Mouse (Mus musculus): ENCODE results near the gene Ube4a. TPM values are rescaled to one million over a fixed set of nuclear protein-coding genes. Genes with fewer than 3 reads are reported as not detected.

The Ube4a gene
- polyA plus RNA-seq, 1 experiment from 2014 or later, result 18.6 TPM

- Histone ChIP-seq H3K9ac (ENCODE audit: low read depth, low read length) (0 out of 2 replicates have a peak overlapping the region, but pooled peaks have one; percentile 8), H3K9me3 (replicated peaks; ENCODE audit: low read length) (no peaks in the 10 kb centered on the region), H3K27me3 (ENCODE audit: insufficient read depth, low read length) (no peaks in the 10 kb centered on the region), H3K4me1 (replicated peaks; ENCODE audit: insufficient read depth, low read length) (peaks cover 6% of the 10 kb centered on the region), H3K4me2 (ENCODE audit: low read length) (peak overlapping the region; percentile 91), H3K36me3 (ENCODE audit: insufficient read depth, low read length) (no peaks in the 10 kb centered on the region), H3K4me3 (replicated peaks; ENCODE audit: low read depth, low read length) (peak overlapping the region; percentile 85), H3K27ac (no peak overlapping the region)
- DNase-seq (ENCODE audit: low spot score) (peak; percentile 58), ATAC-seq (replicated peaks; ENCODE audit: low FRiP score, low read depth) (peak; percentile 2; the same call in 1 of the 2 replicates)
- WGBS, result under 1% methylated on average over 21 of the region's 21 CpGs
- no peak; the same call in 1 of the 2 replicates for TF ChIP-seq CTCF (IDR thresholded peaks at IDR 0.05; ENCODE audit: low read depth)
Observed at GRCm38 (mm10) chr9:44882981-44883569, 82.3 kb downstream of the Ube4a start.

DNA sequence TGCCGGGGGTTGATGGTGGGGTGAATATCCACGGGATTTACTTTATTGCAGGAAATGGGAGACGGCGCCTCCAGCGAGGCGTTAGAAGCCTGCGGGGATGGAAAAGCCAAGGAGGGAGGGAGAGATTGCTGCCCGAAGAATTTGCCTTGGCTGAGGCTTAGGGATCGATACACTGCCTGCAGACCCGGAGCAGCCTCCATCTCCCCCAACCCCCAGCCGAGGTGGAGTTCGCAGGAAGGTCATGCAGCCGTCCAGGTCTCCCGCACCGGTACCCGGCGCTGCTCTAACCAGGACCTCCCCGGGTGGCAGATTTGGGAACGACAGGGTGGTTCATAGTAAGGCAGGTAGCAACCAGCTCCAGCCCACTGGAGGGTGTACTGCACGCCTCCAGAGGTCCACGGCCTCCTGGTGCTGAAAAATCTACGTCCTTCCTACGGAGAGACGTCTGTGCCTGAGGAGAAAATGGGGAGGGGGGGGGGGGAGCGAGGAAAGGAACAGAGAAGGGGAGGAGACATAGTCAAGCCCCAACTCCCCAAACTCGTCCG lies 82.9 kb downstream of the Ube4a start:
- DNase-seq (ENCODE audit: low spot score) (peak; percentile 78), ATAC-seq (replicated peaks; ENCODE audit: low FRiP score, low read depth) (peak; percentile 66)
- 1% methylated on average over 26 of the region's 27 CpGs for WGBS
- Histone ChIP-seq H3K4me1 (replicated peaks; ENCODE audit: insufficient read depth, low read length) (peaks cover 6% of the 10 kb centered on the region), H3K9me3 (replicated peaks; ENCODE audit: low read length) (no peaks in the 10 kb centered on the region), H3K36me3 (ENCODE audit: insufficient read depth, low read length) (no peaks in the 10 kb centered on the region), H3K27me3 (ENCODE audit: insufficient read depth, low read length) (no peaks in the 10 kb centered on the region), H3K4me2 (ENCODE audit: low read length) (peak overlapping the region; percentile 91), H3K4me3 (replicated peaks; ENCODE audit: low read depth, low read length) (peak overlapping the region; percentile 85), H3K27ac (peak overlapping the region; percentile 94), H3K9ac (ENCODE audit: low read depth, low read length) (peak overlapping the region; percentile 69)
- peak; percentile 36 for TF ChIP-seq CTCF (IDR thresholded peaks at IDR 0.05; ENCODE audit: low read depth)

DNA sequence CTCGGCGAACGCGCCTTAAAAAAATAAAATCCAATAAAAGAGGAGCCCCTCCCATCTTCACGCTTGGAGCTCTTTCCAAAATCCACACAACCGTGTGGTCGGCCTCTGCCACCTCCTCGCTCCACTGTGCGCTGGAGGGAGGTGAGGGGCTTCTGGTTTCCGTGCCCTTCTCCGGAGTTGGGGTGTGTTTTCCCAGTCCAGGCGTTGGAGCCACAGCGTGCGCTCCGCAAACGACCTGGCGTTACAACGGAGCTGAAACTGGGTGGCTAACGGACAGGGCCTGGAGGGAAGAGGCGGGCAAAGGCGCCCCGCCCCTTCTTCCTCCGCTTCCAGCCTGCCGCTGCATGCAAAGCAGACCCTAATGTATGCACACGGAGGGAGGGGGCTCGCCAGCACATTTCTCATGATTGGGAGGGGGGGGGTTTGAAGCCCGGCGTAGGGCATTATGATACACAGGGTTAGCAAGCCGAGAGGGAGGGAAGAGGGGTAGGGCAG lies 83.4 kb downstream of the Ube4a start:
- Histone ChIP-seq H3K36me3 (ENCODE audit: insufficient read depth, low read length) (no peaks in the 10 kb centered on the region), H3K4me1 (replicated peaks; ENCODE audit: insufficient read depth, low read length) (peaks cover 11% of the 10 kb centered on the region), H3K9ac (ENCODE audit: low read depth, low read length) (peak overlapping the region; percentile 69), H3K4me2 (ENCODE audit: low read length) (peak overlapping the region; percentile 91), H3K9me3 (replicated peaks; ENCODE audit: low read length) (no peaks in the 10 kb centered on the region), H3K27me3 (ENCODE audit: insufficient read depth, low read length) (no peaks in the 10 kb centered on the region), H3K27ac (peak overlapping the region; percentile 94), H3K4me3 (replicated peaks; ENCODE audit: low read depth, low read length) (peak overlapping the region; percentile 85)
- WGBS, result 1% methylated on average over 28 of the region's 29 CpGs
- no peak for TF ChIP-seq CTCF (IDR thresholded peaks at IDR 0.05; ENCODE audit: low read depth)
- peak; percentile 87 for DNase-seq (ENCODE audit: low spot score)
- ATAC-seq (replicated peaks; ENCODE audit: low FRiP score, low read depth), result peak; percentile 40; the same call in 1 of the 2 replicates

GRCm38 (mm10) chr9:44881221-44881871 lies 84.1 kb downstream of the Ube4a start, which contains the start of gene Kmt2a:
Kmt2a (minus strand) TSS chr9:44881296.
- ATAC-seq (replicated peaks; ENCODE audit: low FRiP score, low read depth), result peak; percentile 88
- DNase-seq (ENCODE audit: low spot score), result peak; percentile 95
- peak within 1 kb of the TSS; percentile 94 for H3K27ac ChIP-seq
- no peak for TF ChIP-seq CTCF (IDR thresholded peaks at IDR 0.05; ENCODE audit: low read depth)
- peaks cover 13% of the 10 kb centered on the region for H3K4me1 ChIP-seq (replicated peaks; ENCODE audit: insufficient read depth, low read length)
- H3K4me3 ChIP-seq (replicated peaks; ENCODE audit: low read depth, low read length), result peak within 1 kb of the TSS; percentile 85
- no peaks in the 10 kb centered on the region for H3K36me3 ChIP-seq (ENCODE audit: insufficient read depth, low read length)
- 1% methylated on average over 56 of the region's 71 CpGs for WGBS
- H3K27me3 ChIP-seq (ENCODE audit: insufficient read depth, low read length), result no peaks in the 10 kb centered on the region
- no peaks in the 10 kb centered on the region for H3K9me3 ChIP-seq (replicated peaks; ENCODE audit: low read length)
- peak within 1 kb of the TSS; percentile 91 for H3K4me2 ChIP-seq (ENCODE audit: low read length)
- peak within 1 kb of the TSS; percentile 85 for H3K9ac ChIP-seq (ENCODE audit: low read depth, low read length)

DNA sequence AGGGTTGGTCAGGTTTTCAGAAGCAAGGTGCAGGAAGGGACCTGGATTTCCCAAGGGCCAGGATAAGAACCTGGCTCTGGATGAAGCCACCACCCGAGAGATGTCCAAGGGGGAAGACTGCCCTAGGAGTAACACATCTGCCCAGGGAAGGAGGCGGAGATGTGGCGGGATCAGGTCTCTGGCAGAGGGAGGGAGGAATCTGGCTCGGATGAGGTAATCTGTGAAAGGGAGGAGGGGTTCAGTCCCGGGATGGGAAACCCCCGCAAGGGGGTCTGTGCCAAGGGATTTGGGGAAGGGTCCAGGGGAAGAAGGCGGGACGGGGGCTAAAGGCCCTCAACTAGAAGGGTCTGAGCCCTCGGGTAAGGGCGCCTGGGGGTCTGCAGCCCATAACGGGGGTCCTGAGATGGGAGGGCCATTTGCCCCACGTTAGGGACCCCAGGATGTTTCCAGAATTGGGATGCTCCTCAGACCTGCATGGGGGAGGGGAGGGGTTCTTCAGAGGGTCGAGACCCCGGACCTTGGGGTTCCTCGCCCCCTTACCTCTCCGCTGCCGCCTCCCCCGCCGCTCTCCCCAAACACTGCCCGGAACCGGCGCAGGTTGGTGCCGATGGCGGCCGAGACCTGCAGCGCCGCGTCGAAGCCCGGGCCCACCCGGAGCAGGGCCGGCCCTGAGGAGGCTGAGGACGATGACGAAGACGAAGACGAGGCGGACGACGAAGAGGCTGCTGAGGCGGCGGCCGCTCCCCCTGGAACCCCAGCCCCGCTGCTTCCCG lies 84.9 kb downstream of the Ube4a start:
- under 1% methylated on average over 33 of the region's 44 CpGs for WGBS
- Histone ChIP-seq H3K4me3 (replicated peaks; ENCODE audit: low read depth, low read length) (peak overlapping the region; percentile 85), H3K27ac (peak overlapping the region; percentile 94), H3K9ac (ENCODE audit: low read depth, low read length) (peak overlapping the region; percentile 85), H3K4me2 (ENCODE audit: low read length) (peak overlapping the region; percentile 91), H3K9me3 (replicated peaks; ENCODE audit: low read length) (no peaks in the 10 kb centered on the region), H3K27me3 (ENCODE audit: insufficient read depth, low read length) (no peaks in the 10 kb centered on the region), H3K36me3 (ENCODE audit: insufficient read depth, low read length) (no peaks in the 10 kb centered on the region), H3K4me1 (replicated peaks; ENCODE audit: insufficient read depth, low read length) (peaks cover 15% of the 10 kb centered on the region)
- DNase-seq (ENCODE audit: low spot score) (peak; percentile 66), ATAC-seq (replicated peaks; ENCODE audit: low FRiP score, low read depth) (peak; percentile 11)
- TF ChIP-seq CTCF (IDR thresholded peaks at IDR 0.05; ENCODE audit: low read depth), result no peak

Measured in kidney, postnatal 0 days (tissue).